Mouse (Mus musculus): ENCODE measurements at regions not wholly inside any gene's neighbourhood (a gene's known extent, or its start where the extent isn't known, plus 50 kb on each side); places are given as distances from the start of the nearest gene placed in this dataset.

DNA sequence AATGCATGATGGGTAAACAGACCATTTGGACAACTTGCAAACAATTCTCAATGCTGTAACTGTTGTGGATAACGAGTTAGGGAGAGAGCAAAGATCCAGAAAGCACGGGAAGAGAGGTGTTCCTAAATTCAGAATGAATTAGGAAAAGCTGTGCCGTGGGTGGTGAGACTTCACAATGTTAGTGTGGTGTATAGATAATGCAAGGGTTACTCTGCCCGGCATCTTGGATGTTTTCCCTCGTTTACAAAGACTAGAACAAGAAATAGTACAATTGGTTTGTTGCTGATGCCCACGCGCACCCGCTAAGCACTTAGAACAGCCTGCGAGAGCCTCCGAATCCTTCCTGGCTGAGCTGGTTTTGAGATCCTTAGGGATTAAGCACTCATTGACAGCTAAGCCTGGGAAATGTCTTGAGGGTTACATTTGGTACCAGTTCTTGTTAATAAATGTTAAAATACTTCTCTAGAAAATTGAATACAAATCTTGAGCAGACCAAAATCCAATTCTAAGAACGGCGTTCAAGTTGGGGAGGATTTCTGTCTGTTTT, 413.1 kb downstream of the Epha4 start:
- no peak for DNase-seq

DNA sequence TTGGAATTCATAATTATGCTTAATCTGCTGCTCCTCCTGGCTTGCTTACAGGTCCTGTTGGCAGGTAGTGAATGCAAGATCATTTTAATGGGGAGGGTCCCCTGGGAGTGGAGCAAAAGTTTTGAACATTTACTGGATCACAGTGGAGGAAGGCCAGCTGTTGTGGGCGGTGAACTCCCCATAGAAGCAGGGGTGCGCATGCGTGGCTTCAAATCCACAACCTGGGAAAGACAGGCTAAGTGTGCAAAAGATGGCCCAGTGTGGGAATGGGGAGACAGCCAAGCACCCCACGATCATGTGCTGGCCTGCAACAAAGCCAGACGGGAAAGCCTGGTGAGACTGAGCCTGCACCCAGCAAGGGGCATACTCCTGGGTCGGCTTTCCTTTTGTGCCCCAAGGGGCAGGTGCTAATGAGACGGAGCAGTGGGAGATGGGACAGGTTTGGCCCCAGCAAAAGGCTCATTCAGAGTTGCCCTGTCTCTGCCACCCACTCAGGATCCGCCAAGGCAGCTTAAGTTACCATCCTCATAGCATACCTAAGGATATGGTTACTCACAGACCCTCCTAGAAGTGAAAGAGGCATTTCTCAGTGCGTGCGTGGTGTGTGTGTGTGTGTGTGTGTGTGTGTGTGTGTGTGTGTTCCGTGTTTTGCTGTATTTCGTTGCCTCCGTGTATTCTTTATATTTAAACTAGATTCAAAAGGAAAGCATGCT, 412.3 kb downstream of the Epha4 start:
- DNase-seq, result no peak

DNA sequence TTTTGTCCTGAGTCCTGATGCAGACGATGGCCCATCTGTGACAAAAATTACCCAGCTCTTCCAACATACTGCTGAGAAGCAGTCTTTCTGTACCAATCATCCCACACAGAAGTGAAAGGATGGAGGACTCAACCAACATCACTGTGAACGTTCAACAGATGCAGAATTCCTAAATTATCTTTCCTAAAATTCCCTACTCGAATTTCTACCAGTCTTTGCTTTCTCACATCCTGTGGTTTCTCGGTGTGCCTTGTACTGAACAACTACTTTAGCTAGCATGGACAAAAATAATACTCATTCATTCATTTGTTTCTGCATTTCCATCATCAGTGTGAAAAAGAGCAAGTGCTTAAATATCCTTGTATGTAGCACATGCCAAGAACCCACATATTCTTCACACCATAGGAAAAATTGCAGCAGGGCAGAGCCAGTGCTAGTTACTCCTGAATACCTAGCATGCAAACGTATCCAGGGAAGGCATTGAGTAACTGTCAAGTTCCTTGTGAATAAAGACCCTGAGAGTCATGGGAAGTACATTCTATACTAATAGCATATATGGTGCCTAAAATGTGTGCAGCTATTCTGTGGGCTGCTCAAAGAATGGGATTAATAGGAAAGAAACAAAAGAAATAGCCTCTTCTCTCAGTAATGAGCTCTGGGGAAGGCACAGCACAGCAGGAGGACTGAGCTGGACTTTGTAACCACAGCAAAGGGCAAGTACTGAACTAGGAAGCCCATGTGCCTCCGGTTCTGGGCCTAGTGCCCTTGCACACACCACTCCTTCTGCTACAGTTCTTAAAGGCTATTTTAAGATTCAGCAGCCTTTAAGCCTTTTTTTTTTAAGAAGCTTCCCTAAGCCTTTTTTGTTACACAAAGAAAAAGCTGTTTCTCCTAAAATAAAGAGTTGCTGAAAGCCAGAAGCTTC, 404.8 kb downstream of the Epha4 start:
- peak; percentile 64 for DNase-seq

DNA sequence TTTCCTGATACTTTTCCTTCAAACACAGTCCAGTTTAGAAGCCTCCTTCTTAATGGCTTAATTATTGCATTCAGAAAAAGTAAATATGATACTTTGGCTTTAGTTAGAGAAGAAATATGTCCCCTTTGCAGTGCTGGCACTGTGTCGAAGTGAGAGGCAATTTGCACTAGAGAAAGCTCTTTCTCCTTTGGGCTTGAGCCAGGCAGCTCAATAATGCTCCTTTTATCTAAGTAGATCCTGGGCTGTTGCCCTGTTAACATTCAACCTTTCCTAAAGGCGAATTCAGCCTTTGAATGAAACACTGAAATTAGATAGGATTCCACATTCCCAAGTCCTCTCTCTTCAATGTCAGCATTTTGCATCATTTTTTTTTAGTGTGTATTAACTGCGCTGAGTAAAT, 386.5 kb downstream of the Epha4 start:
- no peak for DNase-seq

DNA sequence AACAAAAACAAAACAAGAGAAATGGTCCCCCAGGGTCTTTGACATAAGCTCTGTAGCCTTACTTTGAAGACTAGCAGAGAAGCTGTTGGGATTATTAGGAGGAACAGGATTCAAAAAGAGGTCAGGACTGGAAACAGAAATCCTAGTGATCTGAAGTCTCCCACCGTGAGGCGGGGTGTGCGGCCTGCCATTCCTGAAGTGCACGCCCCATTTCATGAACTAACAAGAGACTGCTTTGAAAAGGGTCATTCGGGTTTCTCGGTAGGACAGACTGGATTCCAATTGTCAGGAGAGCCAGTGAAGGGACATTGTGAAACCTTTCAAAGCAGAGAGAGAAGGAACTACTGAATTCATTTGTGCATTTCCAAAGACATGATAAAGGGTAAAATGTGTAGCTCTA, 377.2 kb downstream of the Epha4 start:
- DNase-seq, result no peak

DNA sequence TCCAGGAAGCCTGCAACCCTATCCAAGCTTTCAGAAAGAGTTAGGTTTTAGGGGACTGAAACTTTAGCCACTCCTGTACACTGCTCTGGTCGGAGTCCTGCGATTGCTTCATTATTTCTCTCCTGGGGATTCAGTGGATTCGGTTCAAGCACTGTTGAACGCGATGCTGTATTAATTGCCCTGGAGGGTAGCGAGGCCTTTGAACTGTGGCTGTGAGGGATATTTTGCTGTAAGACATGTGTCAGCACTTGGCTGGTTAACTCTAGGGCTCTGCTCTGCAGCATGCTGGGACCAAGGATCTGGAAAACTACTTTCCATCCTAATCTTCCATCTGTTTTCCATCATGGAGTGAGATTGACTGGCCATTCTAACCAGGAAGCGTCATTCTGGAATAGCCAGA, 374.0 kb downstream of the Epha4 start:
- no peak for DNase-seq

DNA sequence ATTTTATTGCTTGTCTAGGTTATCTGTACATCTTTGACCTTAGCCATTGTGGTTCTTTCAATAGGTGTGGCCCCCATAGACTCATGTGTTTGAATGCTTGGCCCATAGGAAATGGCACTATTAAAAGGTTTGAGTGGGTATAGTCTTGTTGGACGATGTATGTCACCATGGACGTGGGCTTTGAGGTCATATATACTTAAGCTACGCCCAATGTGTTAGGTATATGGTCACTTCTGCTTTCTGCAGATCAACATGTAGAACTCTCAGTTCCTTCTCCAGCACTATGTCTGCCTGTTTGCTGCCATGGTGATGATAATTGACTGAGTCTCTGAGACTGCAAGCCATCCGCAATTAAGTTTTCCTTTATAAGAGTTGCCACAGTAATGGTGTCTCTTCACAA, 366.8 kb downstream of the Epha4 start:
- DNase-seq, result no peak

DNA sequence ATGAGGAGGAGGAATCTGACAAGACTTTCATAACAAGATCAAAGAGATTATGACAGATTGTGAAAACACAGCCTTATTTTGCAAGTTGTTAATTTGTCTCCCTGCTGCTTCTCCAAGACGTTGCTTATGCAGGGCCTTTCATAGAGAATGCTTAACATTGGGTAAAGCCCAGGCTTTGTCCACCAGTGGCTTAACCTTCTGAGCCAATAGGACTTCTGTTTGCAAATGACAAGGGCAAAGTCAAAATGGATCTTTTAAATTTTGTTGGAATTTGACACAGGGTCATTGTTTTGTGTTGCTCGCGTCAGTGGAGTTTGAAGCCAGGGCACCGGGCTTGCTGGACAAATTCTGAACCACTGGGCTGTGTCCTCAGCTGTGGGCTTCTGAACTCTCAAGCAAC, 346.6 kb downstream of the Epha4 start:
- peak; percentile 7 for DNase-seq

DNA sequence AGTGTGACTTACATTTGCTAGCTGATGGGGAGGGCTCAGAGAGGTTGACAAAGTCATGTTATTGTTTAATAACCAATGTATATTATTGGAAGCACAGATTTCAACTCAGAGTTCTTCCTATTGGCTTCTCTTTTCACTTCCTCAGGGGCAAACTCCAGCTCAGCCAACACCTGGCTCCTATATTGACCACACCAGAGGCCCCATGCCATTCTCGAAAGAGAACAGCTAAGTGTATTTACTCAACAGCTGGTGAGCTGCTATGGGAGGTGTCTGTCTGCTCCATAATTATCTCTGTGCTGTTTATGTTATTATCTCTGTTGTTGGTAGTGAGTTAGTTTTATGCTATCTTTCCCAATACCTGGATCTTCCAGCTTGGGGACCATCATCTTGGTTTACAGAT, 342.4 kb downstream of the Epha4 start:
- no peak for DNase-seq

DNA sequence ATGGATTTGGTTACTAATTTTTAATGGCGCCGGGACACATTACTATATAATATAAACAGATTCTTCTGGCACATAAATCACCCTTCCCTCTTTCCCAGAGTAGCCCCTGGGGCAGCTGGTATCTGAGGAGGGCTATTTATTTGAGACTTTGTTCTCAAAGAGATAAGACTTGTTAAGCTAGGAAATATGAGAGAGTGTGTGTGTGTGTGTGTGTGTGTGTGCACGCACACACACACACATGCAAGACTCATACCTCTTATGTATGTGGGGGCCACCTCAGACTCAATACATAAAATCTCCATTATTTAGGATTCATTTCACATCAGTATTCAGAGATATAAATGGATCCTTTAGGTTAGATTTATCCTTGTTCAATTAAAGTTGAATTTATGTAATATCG, 340.1 kb downstream of the Epha4 start:
- no peak for DNase-seq

DNA sequence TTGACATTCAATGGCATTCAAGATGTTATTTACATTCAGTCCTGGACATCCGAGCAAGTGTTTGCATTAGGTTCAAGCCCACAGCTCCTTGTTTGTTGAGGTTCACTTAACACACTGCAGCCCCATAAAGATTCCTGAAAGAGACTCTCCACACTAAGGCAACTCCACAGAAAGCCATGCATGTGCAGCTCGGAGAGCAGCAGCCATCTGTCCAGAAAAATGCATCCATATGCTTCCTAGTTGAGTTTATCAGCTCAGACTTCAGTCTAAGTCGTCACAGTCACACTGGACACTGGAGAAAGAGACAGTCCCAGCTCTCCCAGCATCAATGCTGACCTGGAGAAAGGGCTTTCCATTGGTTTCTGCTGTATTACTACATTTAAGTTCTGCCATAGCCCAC, 339.7 kb downstream of the Epha4 start:
- no peak for DNase-seq

DNA sequence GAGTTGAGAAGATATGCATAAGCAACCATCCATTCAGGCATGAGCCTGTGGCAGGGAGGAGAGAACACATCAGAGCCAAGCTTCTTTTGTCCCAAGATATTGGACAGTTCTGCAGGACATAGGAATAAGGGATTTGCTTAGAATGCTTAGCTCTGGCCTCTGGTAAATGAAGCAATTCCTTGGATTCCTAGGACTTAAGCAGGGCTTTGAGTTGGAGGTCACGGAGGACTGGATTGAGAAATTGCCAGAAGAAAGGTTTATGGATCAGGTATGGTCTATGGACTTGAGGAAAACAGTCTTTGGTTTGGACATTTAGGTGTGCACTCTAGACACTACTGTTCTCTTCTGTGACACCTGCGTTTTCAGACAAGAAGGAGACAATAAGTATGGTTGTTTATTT, 338.4 kb downstream of the Epha4 start:
- no peak for DNase-seq

DNA sequence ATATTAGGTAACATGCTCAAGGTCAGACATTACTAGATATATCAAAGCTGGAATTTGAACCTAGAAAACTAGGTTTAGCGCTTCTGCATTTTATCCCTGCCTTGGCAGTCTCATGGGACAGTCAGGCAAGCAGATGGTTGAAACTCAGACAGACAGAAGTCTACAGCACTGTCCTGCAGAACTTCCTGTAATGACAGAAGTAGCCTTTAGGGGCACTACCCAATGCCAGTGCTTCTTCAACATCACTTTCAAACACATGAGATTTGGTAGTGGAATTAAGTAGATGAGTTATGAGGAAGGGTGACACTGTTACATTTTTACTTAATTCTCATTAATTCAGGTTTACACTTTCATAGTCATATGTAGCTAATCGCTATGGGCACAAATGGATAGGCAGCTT, 330.9 kb downstream of the Epha4 start:
- DNase-seq, result no peak

DNA sequence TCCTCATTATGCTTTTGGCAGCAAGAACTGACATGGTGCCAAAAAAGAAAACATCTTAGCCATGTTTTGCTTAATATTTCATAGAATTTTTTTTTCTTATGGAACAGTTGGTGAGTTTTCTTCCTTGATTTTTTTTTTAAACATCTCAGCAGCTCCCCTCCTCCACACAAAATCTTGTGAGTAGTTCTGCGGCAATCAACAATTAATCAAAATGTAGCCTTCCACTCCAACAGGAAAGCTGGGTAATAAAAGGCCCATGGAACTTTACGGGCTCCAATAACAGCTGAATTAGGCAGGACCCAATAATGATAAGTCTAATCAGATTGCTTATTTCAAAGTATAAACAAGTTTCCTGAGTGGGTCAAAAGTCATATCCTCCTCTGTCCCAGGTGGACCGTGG, 324.7 kb downstream of the Epha4 start:
- no peak for DNase-seq

DNA sequence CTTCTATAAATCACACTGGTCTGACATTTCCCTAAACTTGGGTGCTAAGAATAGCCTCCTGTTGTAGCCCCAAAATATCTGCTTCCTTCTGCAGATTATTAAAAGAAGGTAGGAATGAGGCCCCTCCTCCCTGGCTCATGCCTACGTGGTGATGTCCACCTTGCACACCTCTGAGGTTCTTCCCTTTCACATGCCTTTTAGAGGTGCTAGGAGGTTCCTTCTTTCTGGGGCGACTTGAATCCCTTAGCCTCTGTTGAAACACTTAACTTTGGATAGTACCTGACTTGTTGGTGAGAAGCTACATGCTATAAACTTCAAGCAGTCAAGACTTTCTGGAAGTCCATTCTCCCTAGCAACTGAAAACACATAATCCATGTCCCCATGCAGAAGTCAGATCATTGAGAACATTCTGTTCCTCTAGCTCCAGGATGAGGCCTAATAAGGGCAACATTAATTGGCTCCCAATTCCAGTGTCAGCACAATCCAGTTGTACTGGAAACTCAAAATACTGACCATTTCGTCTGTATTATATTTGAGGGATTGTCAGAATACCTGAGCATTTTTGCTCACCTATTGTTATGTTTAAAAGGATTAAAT, 313.5 kb downstream of the Epha4 start:
- DNase-seq, result no peak

DNA sequence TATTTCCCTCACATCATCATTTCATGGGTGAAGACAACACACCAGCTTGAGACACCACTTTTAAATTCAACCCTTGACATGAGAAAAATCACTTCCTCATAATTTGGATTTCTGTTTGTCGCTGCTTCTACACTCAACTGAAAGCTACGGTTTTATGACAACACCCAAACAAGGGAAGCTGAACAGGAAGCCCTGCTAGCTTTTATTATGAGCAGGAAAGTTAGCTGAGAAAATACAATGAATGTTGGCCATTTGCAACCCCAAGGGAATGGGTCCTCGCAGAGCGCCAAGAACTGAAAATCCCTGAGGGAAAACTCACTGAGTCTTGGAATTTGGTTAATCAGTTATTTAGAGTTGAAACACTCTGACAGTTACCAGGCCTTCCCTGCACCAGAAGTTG, 311.9 kb downstream of the Epha4 start:
- peak; percentile 57 for DNase-seq

DNA sequence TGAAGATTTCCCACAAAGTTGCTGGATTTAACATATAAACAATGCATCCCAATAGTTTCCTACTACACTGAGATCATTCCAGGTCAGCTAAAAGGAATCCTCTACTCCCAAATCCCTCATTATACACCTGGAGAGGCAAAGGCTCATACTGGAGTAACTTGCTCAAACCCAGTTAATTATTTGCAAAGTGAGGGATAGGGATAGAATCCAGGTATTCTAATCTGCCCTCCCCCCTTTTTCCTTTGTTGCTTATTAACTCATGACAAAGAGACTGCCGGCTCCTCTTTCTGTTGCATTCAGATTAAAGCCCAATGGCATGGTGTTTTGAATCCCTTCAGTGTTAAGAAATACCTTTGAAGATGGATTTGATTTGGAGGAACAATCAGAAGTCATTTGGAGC, 308.4 kb downstream of the Epha4 start:
- peak; percentile 45 for DNase-seq

DNA sequence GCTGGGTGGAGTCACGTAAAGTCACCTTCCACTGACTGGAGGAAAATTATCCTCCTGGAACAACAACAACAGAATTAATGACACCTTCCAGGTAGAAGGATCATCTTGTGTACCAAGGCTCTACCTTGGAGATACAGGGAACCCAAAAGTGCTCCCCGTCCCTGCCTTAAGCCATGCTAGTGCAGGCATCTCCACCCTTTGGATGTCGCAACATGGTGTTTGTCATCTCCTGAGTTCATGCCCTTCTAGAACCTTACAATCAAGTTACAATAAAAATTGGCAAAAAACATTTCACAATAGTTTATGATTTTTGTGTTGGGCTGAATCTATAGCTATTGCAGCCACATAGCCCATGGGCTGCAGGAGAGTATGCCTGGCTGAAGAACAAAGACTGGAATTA, 305.5 kb downstream of the Epha4 start:
- DNase-seq, result no peak

DNA sequence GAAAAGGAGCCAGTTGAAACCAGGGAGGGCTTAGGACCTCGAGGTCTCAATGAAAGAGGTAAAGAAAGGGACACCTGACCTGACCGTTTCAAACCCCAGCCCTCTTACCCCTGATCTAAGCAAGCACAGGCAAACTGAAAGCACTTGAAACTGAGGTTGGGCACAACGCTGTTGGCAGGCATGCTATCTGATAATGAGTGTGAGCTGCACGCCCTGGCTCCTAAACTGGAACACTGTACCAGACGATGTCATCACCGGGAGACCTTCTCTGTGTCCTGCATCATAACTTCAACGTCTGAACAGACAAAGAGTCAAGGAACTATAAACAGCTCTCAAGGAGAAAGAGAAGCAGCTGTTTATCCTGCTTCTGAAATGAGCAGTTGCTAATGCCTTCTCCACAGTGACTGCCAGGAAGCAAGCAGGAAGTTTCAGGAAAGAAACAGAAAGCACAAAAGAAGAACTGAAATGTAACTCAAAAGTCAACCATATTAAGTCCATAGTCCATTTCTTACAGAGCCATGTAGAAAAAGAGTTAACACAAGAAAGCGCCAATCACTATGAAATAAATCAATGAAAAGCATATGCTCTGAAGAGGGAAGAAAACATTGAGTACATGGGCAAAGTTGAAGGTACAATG, 301.3 kb downstream of the Epha4 start:
- no peak for DNase-seq

DNA sequence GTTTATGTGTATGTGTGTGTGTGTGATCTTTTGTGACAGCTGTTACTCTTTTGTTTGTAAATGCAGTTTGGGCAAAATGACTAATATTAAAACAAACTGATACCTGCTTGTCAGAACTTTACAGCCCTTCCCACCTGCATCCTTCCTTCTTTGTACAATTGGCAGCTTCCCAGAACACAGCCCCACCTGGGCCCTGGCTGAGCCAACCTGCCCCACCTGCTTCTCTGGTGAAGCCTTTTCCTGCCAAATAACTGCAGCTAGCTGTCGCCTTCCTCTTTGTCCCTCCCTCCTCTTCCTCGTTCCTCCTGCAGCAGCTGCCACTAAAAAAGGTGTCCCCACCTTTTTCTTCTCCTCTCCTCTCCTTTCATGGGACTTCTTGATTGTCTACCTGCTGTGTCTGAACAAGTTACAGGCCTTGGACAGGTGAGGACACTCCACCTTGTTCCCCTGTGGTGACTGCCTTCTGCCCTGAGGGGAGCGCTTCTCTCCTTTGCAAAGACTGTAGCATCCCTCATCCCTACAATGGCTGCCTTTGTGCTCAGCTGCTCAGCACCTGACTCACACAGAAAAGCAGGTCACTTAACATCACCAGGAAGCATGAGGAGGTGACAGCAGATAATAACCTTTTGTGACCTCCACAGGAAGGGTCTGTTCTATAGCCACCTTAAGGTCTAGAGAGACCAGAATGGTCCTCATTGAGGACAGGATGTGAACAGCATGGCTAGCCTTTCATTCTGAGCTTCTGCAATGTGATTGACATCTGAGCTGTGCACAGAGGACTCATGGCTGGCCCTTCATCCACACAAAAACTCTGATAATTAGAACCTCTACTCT, 295.2 kb downstream of the Epha4 start:
- DNase-seq, result no peak

DNA sequence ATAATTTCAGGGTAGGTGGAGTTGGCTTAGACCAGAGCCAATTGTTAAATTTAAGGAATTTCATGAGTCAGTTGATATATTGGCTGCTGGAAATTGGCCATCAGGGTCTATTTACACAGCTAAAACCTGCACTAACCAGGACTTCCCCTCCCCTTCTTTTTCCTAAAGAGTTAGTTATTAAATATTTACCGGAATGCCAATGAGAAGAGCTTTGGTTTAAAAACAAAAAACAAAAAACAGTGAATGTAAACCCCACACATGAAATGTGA, 294.6 kb downstream of the Epha4 start:
- no peak for DNase-seq

DNA sequence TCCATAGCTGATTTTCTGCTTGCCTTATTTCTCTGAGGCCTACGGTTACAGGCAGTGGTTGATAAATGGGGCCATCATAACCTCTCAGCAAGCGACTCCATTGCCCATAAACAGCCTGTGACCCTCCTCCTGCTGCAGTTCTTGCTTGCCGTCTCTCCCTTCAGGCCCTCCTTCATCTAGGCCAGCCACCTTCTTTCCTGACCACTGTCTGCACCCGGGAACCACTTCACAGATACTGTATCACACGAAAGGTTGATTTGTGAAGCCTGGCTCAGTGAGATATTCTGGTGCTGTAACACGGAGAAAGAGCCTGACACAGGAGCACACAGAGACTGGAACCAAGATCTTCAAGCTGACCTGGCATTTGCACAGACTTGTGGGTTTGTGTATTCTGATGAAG, 294.1 kb downstream of the Epha4 start:
- no peak for DNase-seq

DNA sequence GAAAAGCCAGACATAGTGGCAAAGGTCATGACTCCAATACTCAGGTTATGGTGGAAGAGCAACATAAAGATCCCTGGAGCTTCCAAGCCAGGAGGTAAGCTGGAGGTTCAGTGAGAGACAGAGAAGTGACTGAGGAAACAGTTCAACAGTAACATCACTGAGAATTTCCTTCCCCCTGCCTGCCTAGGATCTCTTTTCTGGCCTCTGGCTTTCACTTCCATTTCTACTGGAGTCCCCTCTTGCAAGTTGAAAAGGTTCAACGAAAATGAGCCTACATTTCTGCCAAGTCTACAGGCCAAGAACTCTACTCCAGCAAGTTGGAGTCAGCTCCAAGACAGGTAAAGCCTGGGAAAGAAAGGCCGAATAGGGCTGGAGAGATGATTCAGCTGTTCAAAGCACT, 293.0 kb downstream of the Epha4 start:
- DNase-seq, result no peak

Data from kidney, adult 11 months (tissue).